Mouse (Mus musculus) limb, embryonic 12.5 days (tissue): Measurements from ENCODE around the gene 2410004P03Rik. TPM values are rescaled to one million over a fixed set of nuclear protein-coding genes. Genes with fewer than 3 reads are reported as not detected.

Experiments
- ATAC-seq: fragments of 200-750 bp; cut with Nextera tagmentation; 2 replicates; pipeline ENCODE4 v1.8.0; 2017; ENCODE audit warnings: low read depth, moderate TSS enrichment; ENCODE audit not compliant: insufficient number of reproducible peaks, insufficient read depth, low FRiP score, low TSS enrichment
- H3K27ac ChIP-seq: fragments of 300-500 bp; sonication (generic); 2 replicates; pipeline ENCODE4 v1.5.1; 2016; ENCODE audit warnings: mild to moderate bottlenecking, moderate library complexity
- H3K27me3 ChIP-seq: fragments of 300-500 bp; sonication (generic); 2 replicates; pipeline ENCODE4 v1.6.1; 2016; ENCODE audit warnings: mild to moderate bottlenecking, moderate library complexity
- H3K36me3 ChIP-seq: fragments of 300-500 bp; sonication (generic); 2 replicates; pipeline ENCODE4 v1.6.1; 2016; ENCODE audit warnings: mild to moderate bottlenecking, moderate library complexity
- H3K4me1 ChIP-seq: fragments of 300-500 bp; sonication (generic); replicated peaks from 2 replicates; pipeline ENCODE4 v1.6.1; 2016
- H3K4me2 ChIP-seq: fragments of 300-500 bp; sonication (generic); 2 replicates; pipeline ENCODE4 v1.6.1; 2016; ENCODE audit warnings: mild to moderate bottlenecking, moderate library complexity
- H3K4me3 ChIP-seq: fragments of 300-500 bp; sonication (generic); replicated peaks from 2 replicates; pipeline ENCODE4 v1.5.1; 2016; ENCODE audit warnings: mild to moderate bottlenecking
- H3K9ac ChIP-seq: fragments of 300-500 bp; sonication (generic); replicated peaks from 2 replicates; pipeline ENCODE4 v1.6.1; 2016; ENCODE audit warnings: mild to moderate bottlenecking, moderate library complexity
- H3K9me3 ChIP-seq: fragments of 300-500 bp; sonication (generic); 2 replicates; pipeline ENCODE4 v1.6.1; 2016; ENCODE audit warnings: mild to moderate bottlenecking, moderate library complexity
- WGBS: fragments of 180-500 bp; shearing (Covaris S2); methylation state at CpG from one replicate; pipeline ENCODE4 v1.1.7; 2016; 5-methylcytosine and 5-hydroxymethylcytosine counted together
- polyA plus RNA-seq: library from polyadenylated mRNA; unstranded; fragments of >200 nt; fragmentation: Nextera tagmentation; extraction: Ambion mirVana; gene quantifications from 2 replicates; pipeline ENCODE4 v1.2.1, GENCODE M21; 2016

2410004P03Rik gene
- polyA plus RNA-seq, 1 experiment from 2014 or later, result 0.75 TPM

DNA sequence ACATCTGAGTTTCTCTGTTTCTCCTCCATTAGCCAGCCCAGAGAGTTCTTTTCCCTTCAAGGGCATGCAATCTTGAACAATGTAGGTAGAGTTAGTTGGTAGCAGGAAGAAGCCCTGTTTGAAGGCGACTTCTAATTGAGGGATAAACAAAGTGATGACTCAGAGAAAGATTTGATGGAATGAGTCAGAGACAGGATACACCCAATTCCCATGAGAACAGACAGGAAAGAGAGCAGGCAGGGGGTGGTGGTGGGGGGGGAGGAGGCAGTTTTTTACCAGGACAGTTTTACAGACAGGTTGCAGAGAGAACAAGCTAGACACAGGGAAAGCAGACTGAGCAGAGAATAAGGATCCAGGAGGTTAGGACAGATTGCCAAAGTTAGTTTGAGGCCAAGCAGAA is 29.0 kb upstream of the 2410004P03Rik start:
- no peak overlapping the region for H3K4me2 ChIP-seq
- WGBS, result 58% methylated on average over 1 of the region's 1 CpGs
- no peaks in the 10 kb centered on the region for H3K36me3 ChIP-seq
- H3K4me1 ChIP-seq, result peaks cover 3% of the 10 kb centered on the region; the same call in 1 of the 2 replicates
- H3K9me3 ChIP-seq, result no peaks in the 10 kb centered on the region
- no peak overlapping the region for H3K9ac ChIP-seq
- no peak overlapping the region for H3K27ac ChIP-seq
- no peaks in the 10 kb centered on the region for H3K27me3 ChIP-seq
- H3K4me3 ChIP-seq, result no peak overlapping the region
- no peak for ATAC-seq

DNA sequence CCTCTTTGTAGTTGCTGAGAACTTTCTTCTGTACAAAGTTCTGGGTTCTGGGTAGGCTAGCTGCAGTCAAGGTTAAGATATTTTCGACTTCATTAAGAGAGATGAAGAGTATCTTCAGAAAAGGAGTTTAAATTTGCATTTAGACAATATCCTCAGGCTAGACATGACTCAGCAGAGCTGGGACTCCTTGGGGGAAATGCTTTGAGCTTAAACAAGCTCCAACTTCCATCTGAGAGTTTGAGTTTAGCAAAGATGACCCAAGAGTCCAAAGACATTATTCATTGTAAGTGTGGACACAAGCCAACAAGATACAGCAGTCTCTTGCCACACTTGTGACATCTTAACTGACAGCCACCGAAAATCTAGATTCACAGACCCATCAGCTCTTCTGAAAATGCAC is 27.9 kb upstream of the 2410004P03Rik start:
- no peak for ATAC-seq
- Histone ChIP-seq H3K27ac (no peak overlapping the region), H3K36me3 (no peaks in the 10 kb centered on the region), H3K4me3 (no peak overlapping the region), H3K9me3 (no peaks in the 10 kb centered on the region), H3K4me1 (peaks cover 3% of the 10 kb centered on the region; the same call in 1 of the 2 replicates), H3K9ac (no peak overlapping the region), H3K4me2 (no peak overlapping the region), H3K27me3 (no peaks in the 10 kb centered on the region)
- WGBS, result 73% methylated on average over 2 of the region's 2 CpGs

DNA sequence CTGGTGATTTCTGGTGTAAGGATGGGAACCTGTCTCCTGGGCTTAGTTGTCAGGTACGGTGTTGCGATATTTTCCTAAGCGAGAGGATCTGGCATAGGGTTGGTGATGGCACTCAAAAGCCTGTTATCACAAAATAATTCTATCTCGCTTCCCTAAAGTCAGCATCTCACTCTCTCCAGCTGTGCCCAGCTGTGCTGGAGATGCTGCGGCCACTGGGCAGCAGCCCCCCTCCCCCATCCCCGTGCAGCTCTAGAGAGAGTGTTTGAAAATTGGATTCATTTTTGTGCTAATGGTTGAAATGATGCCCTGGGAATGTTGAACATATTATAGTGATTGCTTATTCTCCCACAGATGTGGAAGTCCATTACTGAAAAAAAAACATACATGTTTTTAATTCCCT is 26.7 kb upstream of the 2410004P03Rik start:
- no peak for ATAC-seq
- H3K36me3 ChIP-seq, result no peaks in the 10 kb centered on the region
- 84% methylated on average over 6 of the region's 6 CpGs for WGBS
- no peaks in the 10 kb centered on the region for H3K9me3 ChIP-seq
- no peaks in the 10 kb centered on the region for H3K27me3 ChIP-seq
- H3K9ac ChIP-seq, result no peak overlapping the region
- H3K4me1 ChIP-seq, result peaks cover 3% of the 10 kb centered on the region; the same call in 1 of the 2 replicates
- no peak overlapping the region for H3K4me2 ChIP-seq
- no peak overlapping the region for H3K27ac ChIP-seq
- no peak overlapping the region for H3K4me3 ChIP-seq

DNA sequence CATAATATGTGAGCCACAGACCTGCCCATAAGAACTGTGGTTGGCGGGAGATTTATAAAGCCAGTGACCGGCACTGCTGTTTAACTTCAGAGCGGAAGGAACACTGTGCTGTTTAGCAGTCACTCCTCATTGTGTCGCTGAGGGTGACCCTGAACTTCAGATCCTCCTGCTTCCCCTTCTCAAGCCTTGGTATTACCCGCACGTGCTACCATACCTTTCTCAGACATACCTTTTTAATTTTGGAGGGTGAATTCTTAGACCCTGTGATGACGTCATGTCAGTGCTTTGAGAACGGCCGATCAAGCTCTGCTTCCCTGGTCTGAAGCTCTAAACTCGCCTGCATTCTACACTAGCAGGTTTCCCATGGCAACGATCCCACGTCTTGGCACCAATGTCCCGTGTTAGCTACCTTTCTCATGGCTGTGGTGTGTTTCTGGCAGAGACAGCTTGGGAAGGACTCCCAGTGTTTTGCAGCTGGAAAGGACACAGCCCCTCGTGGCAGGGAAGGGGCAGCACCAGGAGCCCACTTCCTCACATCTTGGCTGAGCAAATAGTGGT is 25.6 kb upstream of the 2410004P03Rik start:
- Histone ChIP-seq H3K36me3 (no peaks in the 10 kb centered on the region), H3K27me3 (peaks cover 3% of the 10 kb centered on the region; the same call in 1 of the 2 replicates), H3K4me1 (peaks cover 3% of the 10 kb centered on the region; the same call in 1 of the 2 replicates), H3K4me2 (no peak overlapping the region), H3K9ac (no peak overlapping the region), H3K4me3 (no peak overlapping the region), H3K27ac (no peak overlapping the region), H3K9me3 (no peaks in the 10 kb centered on the region)
- no peak for ATAC-seq
- 55% methylated on average over 14 of the region's 14 CpGs for WGBS

DNA sequence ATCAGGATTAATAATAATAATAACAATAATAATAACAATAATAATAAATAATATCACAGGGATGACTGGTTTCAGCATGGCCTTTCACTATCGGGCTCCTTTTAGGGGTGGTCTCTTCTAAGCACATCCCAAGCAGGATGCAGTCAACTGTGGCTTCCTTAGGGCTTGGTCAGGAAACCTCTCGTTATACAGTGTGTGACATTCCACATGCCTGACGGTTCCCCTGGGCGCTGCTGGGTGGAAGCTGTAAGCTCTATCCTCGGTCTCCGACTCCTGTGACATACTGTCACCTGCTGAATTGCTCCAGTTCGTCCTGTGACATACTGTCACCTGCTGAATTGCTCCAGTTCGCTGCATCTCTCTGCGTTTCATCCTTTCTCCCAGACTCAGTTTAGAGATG is 25.0 kb upstream of the 2410004P03Rik start:
- Histone ChIP-seq H3K4me1 (peaks cover 3% of the 10 kb centered on the region; the same call in 1 of the 2 replicates), H3K36me3 (no peaks in the 10 kb centered on the region), H3K27me3 (peaks cover 8% of the 10 kb centered on the region; the same call in 1 of the 2 replicates), H3K9ac (no peak overlapping the region), H3K9me3 (no peaks in the 10 kb centered on the region), H3K4me3 (no peak overlapping the region), H3K4me2 (no peak overlapping the region), H3K27ac (no peak overlapping the region)
- ATAC-seq, result 0 out of 2 replicates have a peak, but pooled peaks have one; percentile 28
- 59% methylated on average over 9 of the region's 9 CpGs for WGBS

GRCm38 (mm10) chr12:17035128-17035527 is 23.6 kb upstream of the 2410004P03Rik start:
- Histone ChIP-seq H3K27me3 (peaks cover 11% of the 10 kb centered on the region; the same call in 1 of the 2 replicates), H3K4me2 (no peak overlapping the region), H3K9me3 (no peaks in the 10 kb centered on the region), H3K4me3 (no peak overlapping the region), H3K9ac (no peak overlapping the region), H3K36me3 (no peaks in the 10 kb centered on the region), H3K4me1 (peaks cover 3% of the 10 kb centered on the region; the same call in 1 of the 2 replicates), H3K27ac (no peak overlapping the region)
- ATAC-seq, result no peak
- 58% methylated on average over 2 of the region's 2 CpGs for WGBS

- Histone ChIP-seq H3K4me1 (peaks cover 3% of the 10 kb centered on the region; the same call in 1 of the 2 replicates), H3K9ac (no peak overlapping the region), H3K4me3 (no peak overlapping the region), H3K27ac (no peak overlapping the region), H3K9me3 (no peaks in the 10 kb centered on the region), H3K27me3 (peaks cover 11% of the 10 kb centered on the region; the same call in 1 of the 2 replicates), H3K36me3 (no peaks in the 10 kb centered on the region), H3K4me2 (no peak overlapping the region)
- no peak for ATAC-seq
- 75% methylated on average over 5 of the region's 5 CpGs for WGBS
Measured at GRCm38 (mm10) chr12:17034671-17035070, 23.1 kb upstream of the 2410004P03Rik start.

- Histone ChIP-seq H3K36me3 (no peaks in the 10 kb centered on the region), H3K4me1 (peaks cover 3% of the 10 kb centered on the region; the same call in 1 of the 2 replicates), H3K9me3 (no peaks in the 10 kb centered on the region), H3K4me2 (no peak overlapping the region), H3K27ac (no peak overlapping the region), H3K4me3 (no peak overlapping the region), H3K9ac (no peak overlapping the region), H3K27me3 (peaks cover 11% of the 10 kb centered on the region; the same call in 1 of the 2 replicates)
- ATAC-seq, result no peak
- WGBS, result 79% methylated on average over 9 of the region's 9 CpGs
Measured at GRCm38 (mm10) chr12:17033464-17033841, 21.9 kb upstream of the 2410004P03Rik start.

DNA sequence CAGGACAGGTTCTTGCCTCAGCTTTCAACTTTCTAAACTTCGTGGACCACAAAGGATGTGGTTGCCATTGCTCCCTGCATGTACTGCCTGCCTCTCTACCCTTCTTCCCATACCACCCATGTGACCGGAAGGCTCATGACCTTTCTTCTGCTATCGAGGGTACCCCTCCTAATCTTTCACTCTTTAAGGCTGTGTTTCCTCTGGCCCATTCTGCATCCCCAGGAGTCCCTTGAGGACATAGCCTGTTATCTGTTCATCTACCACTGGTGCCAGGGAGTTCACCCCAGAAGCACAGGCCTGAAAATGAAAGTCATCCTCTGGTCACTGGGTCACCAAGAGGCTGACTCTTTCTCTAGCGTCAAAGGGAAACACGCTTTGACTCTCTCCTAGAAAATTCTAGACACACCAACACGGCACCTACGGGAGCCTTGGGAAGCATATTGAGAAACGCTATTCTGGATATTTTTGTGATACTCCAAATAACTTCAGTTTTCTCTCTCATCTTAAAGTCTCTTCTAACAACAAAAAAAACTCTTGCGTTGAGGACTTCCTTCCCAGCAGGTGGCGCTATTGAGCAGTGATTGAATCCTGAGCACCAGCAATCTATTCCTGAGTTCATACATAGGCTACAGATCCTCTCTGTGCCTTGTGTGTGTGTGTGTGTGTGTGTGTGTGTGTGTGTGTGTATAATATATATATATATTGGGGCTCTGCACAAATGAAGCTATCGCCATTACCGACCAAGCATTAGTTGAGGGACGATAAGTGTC is 21.4 kb upstream of the 2410004P03Rik start:
- 41% methylated on average over 13 of the region's 13 CpGs for WGBS
- H3K36me3 ChIP-seq, result no peaks in the 10 kb centered on the region
- H3K4me2 ChIP-seq, result no peak overlapping the region
- H3K4me1 ChIP-seq, result peaks cover 3% of the 10 kb centered on the region; the same call in 1 of the 2 replicates
- H3K9me3 ChIP-seq, result peaks cover 5% of the 10 kb centered on the region; the same call in 1 of the 2 replicates
- no peak overlapping the region for H3K9ac ChIP-seq
- H3K27ac ChIP-seq, result no peak overlapping the region
- no peak for ATAC-seq
- peaks cover 11% of the 10 kb centered on the region; the same call in 1 of the 2 replicates for H3K27me3 ChIP-seq
- H3K4me3 ChIP-seq, result no peak overlapping the region

GRCm38 (mm10) chr12:17024554-17025110 is 13.1 kb upstream of the 2410004P03Rik start:
- no peak for ATAC-seq
- H3K9me3 ChIP-seq, result peaks cover 6% of the 10 kb centered on the region; the same call in 1 of the 2 replicates
- 90% methylated on average over 6 of the region's 6 CpGs for WGBS
- no peaks in the 10 kb centered on the region for H3K27me3 ChIP-seq
- no peak overlapping the region for H3K27ac ChIP-seq
- H3K36me3 ChIP-seq, result no peaks in the 10 kb centered on the region
- no peak overlapping the region for H3K4me3 ChIP-seq
- H3K4me1 ChIP-seq, result no peaks in the 10 kb centered on the region
- no peak overlapping the region for H3K4me2 ChIP-seq
- no peak overlapping the region for H3K9ac ChIP-seq

- 91% methylated on average over 4 of the region's 4 CpGs for WGBS
- no peaks in the 10 kb centered on the region for H3K4me1 ChIP-seq
- no peaks in the 10 kb centered on the region for H3K9me3 ChIP-seq
- H3K36me3 ChIP-seq, result no peaks in the 10 kb centered on the region
- H3K4me2 ChIP-seq, result no peak overlapping the region
- no peak overlapping the region for H3K9ac ChIP-seq
- H3K27ac ChIP-seq, result no peak overlapping the region
- ATAC-seq, result no peak
- no peaks in the 10 kb centered on the region for H3K27me3 ChIP-seq
- H3K4me3 ChIP-seq, result no peak overlapping the region
Measured at GRCm38 (mm10) chr12:17022145-17022544, 10.6 kb upstream of the 2410004P03Rik start.
